Mouse (Mus musculus) bone marrow, adult 2 months (tissue): ENCODE measurements around the gene Serpinb6a. TPM values are rescaled to one million over a fixed set of nuclear protein-coding genes. Genes with fewer than 3 reads are reported as not detected.

Experiments
- H3K27ac ChIP-seq: fragments of 200-500 bp; 2 replicates; pipeline ENCODE4 v1.5.1; 2012; ENCODE audit warnings: low read depth, mild to moderate bottlenecking, control low read depth, inconsistent platforms, low read length; ENCODE audit not compliant: control insufficient read depth, poor library complexity, insufficient read depth
- H3K4me1 ChIP-seq: fragments of 200-500 bp; 2 replicates; pipeline ENCODE4 v1.6.1; 2011; ENCODE audit warnings: low read length; ENCODE audit not compliant: control insufficient read depth, insufficient read depth
- H3K4me3 ChIP-seq: fragments of 200-500 bp; replicated peaks from 2 replicates; pipeline ENCODE3; 2011; ENCODE audit warnings: mild to moderate bottlenecking, low read depth, low read length, control low read depth; ENCODE audit not compliant: control insufficient read depth
- CTCF ChIP-seq: fragments of 200-500 bp; IDR thresholded peaks from 2 replicates; pipeline ENCODE4 v1.5.1; 2011; ENCODE audit warnings: low read length, control low read depth; ENCODE audit not compliant: control insufficient read depth, insufficient read depth
- POLR2A ChIP-seq: fragments of 200-500 bp; IDR thresholded peaks from 2 replicates; pipeline ENCODE4 v1.6.1; 2011; ENCODE audit warnings: low read depth, mild to moderate bottlenecking, control low read depth, low read length, borderline replicate concordance; ENCODE audit not compliant: control insufficient read depth
- WGBS: fragments of 180-500 bp; shearing (Covaris S2); methylation state at CpG from one replicate; pipeline ENCODE4 v1.1.7; 2018; 5-methylcytosine and 5-hydroxymethylcytosine counted together
- polyA plus RNA-seq: library from polyadenylated mRNA; stranded (reverse); fragments of >200 nt; gene quantifications from 2 replicates; pipeline ENCODE4 v1.2.4, GENCODE M21; 2011; ENCODE audit warnings: low replicate concordance; ENCODE audit not compliant: missing spikeins, insufficient read depth, insufficient read length

Serpinb6a gene
- polyA plus RNA-seq, 1 experiment, result 87.2 TPM

DNA sequence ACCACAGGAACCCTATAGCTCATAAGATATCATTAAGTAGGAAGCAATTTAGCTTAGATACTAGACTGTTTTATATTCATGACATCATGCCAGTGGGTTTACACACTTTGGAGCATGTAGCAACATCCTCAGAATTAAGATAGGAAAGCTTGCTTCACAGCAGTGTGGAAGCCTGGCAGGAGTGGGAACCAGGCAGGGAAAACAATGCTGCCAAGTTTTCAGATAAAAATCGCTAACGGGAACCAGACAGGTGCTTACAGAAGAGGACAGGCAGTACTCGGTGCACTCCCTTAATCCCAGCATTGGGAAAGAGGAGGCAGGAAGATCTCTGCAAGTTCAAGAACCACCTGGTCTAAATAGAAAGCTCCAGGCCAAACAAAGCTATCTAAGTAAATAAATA is 95.8 kb downstream of the Serpinb6a start:
- Histone ChIP-seq H3K27ac (no peak overlapping the region), H3K4me3 (no peak overlapping the region), H3K4me1 (no peaks in the 10 kb centered on the region)
- TF ChIP-seq POLR2A (no peak), CTCF (no peak)
- WGBS, result 75% methylated on average over 3 of the region's 3 CpGs

DNA sequence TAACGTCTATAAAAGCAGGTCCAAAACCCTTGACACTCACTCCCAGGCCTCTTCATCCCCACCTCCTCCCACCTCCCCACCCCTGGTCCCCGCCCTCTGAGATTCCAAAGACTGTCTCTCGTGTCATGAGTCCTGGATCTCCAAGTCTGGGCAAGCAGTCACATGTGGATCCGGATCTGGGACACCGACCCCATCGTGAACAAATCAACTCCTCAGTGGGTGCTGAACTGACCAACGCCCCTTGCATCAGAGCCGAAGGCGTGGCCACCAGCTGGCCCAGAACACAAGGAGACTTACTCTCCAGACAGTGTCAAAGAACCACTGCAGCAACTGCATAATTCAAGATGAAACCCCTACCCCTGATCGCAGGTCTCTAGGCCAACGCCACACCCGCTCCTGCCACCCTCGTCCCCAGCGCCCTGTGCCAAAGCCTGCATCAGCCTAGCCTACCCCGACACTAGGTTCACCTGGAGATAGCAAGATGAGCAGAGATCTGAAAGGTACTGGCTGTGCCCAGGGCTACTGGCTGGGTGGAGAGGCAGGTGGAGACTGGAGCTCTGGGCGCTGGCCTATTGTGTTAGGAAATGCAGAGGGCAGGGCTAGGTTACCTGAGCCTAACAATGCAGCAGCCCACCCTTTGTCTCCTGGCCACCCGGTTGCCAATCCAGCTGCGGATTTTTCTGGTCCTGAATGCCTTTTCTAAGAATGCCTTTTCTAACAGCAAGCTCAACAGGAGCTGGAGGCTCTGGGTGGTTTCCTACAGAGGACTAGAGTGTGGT is 97.2 kb downstream of the Serpinb6a start, which contains the start of gene Serpinb6c:
Serpinb6c (minus strand) TSS at position 533 of the 779 bp plus-strand sequence.
- Histone ChIP-seq H3K4me3 (no peak within 1 kb of the TSS), H3K4me1 (no peaks in the 10 kb centered on the region), H3K27ac (no peak within 1 kb of the TSS)
- TF ChIP-seq CTCF, result no peak
- WGBS, result 80% methylated on average over 18 of the region's 18 CpGs

DNA sequence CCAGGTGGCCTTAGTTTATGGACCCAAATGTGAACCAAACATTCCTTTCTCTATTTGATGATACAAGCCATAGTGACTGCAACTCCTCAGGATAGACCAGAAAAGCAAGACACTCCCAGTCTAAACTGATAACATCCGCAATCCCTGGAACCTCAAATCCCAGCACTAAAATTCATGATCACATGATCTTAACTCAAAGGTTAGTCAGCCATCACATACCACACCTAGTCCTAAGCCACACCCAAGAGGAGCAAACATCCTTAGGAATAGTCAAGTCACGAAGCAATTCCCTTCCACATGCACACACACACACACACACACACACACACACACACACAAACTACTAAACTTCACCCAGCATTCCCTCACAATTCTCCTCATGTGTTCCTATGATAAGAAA is 99.3 kb downstream of the Serpinb6a start:
- Histone ChIP-seq H3K4me1 (no peaks in the 10 kb centered on the region), H3K4me3 (no peak overlapping the region), H3K27ac (no peak overlapping the region)
- TF ChIP-seq POLR2A (no peak), CTCF (no peak)
- WGBS, result 69% methylated on average over 2 of the region's 2 CpGs

DNA sequence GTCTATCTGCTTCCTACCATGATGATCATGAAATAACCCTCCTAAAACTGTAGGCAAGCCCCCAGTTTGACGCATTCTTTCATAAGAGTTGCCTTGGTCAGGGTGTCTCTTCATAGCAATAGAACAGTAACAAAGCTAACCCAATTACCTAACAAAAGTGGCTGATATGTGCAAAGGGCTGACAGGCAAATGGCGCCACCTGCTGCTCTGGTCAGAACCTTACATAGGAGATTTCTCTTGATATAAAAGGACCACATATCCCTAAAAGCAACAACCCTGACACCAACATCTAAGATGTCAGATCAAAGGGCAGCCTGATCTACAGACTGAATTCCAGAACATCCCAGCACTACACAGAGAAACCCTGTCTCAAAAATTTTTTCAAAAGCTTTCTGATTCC is 108.4 kb downstream of the Serpinb6a start:
- Histone ChIP-seq H3K4me1 (no peaks in the 10 kb centered on the region), H3K4me3 (no peak overlapping the region), H3K27ac (no peak overlapping the region)
- WGBS, result 42% methylated on average over 2 of the region's 2 CpGs
- TF ChIP-seq CTCF (peak; percentile 35; the same call in 1 of the 2 replicates), POLR2A (no peak)

Other genes with a start within 250 kb of the Serpinb6a start
- not detected in 2 replicates for gene Serpinb6e, start 159.4 kb downstream of the Serpinb6a start, polyA plus RNA-seq
- 7.7 TPM in 1 of 2 replicates, not detected in the other for gene Serpinb6c, start 97.1 kb downstream of the Serpinb6a start, polyA plus RNA-seq
- 5.7 and 14.7 TPM in 2 replicates for gene Nqo2, start 38.1 kb downstream of the Serpinb6a start, polyA plus RNA-seq
- 8.5 and 14.2 TPM in 2 replicates for gene Ripk1, start 431 bp downstream of the Serpinb6a start, polyA plus RNA-seq
- gene Bphl, start 34.8 kb upstream of the Serpinb6a start, polyA plus RNA-seq, result 11.4 and 14.0 TPM in 2 replicates
- 37.1 and 37.6 TPM in 2 replicates for gene Tubb2a, start 75.2 kb upstream of the Serpinb6a start, polyA plus RNA-seq
- gene Tubb2b, start 127.7 kb upstream of the Serpinb6a start, polyA plus RNA-seq, result 4.1 and 37.3 TPM in 2 replicates
- 12.9 and 30.1 TPM in 2 replicates for gene Psmg4, start 160.2 kb upstream of the Serpinb6a start, polyA plus RNA-seq